Mouse (Mus musculus) 3134 (cell line): ENCODE data around the gene Mtfmt.

Experiments used
- DNase-seq: peaks from one replicate; pipeline ENCODE4 v3.0.0-alpha.2; 2011; ENCODE audit warnings: low spot score; ENCODE audit not compliant: insufficient read length; ENCODE audit errors: extremely low read depth

Gene Mtfmt

GRCm38 (mm10) chr9:65502146-65502545 lies 66.6 kb downstream of the Mtfmt start:
- DNase-seq = no peak
